Mouse (Mus musculus) MEL (cell line): ENCODE measurements around the gene Ttc30a2.

Experiments
- CTCF ChIP-seq, 3 experiments: IDR thresholded peaks in 2 of 3; conservative IDR thresholded peaks in 1 of 3; 2 replicates each; pipeline ENCODE4 v1.5.1; 2011 to 2012; ENCODE audit warnings: low read length in 3 of 3, low read depth in 2 of 3, mild to moderate bottlenecking in 2 of 3, improper control_type of control experiment in 1 of 3, inconsistent platforms in 1 of 3, mixed read lengths in 1 of 3, moderate library complexity in 1 of 3; ENCODE audit not compliant: control insufficient read depth in 1 of 3, insufficient read depth in 1 of 3, poor library complexity in 1 of 3, severe bottlenecking in 1 of 3
- UBTF ChIP-seq: IDR thresholded peaks from 2 replicates; pipeline ENCODE4 v1.6.1; 2012; ENCODE audit warnings: low read depth, mild to moderate bottlenecking, inconsistent platforms, low read length, improper control_type of control experiment, moderate library complexity, borderline replicate concordance; ENCODE audit not compliant: insufficient read depth

GRCm38 (mm10) chr2:75999636-76000035 is 21.7 kb upstream of the Ttc30a2 start:
- TF ChIP-seq CTCF (IDR thresholded peaks at IDR 0.05 in 2 of 3, conservative IDR thresholded peaks at IDR 0.05 in 1 of 3; ENCODE audit: control insufficient read depth in 1 of 3, insufficient read depth in 1 of 3, low read depth in 2 of 3, low read length in 3 of 3, poor library complexity in 1 of 3, severe bottlenecking in 1 of 3), result no peak
- no peak for TF ChIP-seq UBTF
